Mouse (Mus musculus): ENCODE data around the gene Fcrl1.

DNA sequence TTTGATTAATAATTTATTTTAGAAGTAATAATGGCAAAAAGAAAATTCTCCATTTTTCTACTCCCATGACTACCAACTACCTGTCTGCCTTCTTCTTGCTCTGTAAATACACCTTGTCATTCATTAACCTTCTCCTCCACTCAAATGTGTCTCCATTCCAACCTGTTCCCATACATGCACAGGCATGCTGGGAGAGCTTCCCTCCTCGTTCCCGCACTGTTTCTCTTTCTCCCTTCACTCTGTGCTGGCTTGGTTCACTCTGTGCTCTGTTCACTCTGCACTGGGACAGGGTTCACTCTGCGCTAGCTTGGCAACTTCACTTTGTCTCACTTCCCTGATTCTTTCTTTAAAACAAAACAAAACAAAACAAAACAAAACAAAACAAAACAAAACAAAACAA is 1.0 kb downstream of the Fcrl1 start:
- no peak for TF ChIP-seq CTCF (IDR thresholded peaks at IDR 0.05; ENCODE audit: borderline replicate concordance, extremely low read depth, insufficient read depth, insufficient read length)
- TF ChIP-seq POLR2A (IDR thresholded peaks at IDR 0.05; ENCODE audit: borderline replicate concordance, extremely low read depth, insufficient read depth, insufficient read length, poor library complexity, severe bottlenecking): no peak
